Mouse (Mus musculus) lung, postnatal 0 days (tissue): ENCODE measurements around the gene Fam104a.

Experiments
- CTCF ChIP-seq: IDR thresholded peaks from 2 replicates; pipeline ENCODE4 v1.5.1; 2016; ENCODE audit warnings: antibody characterized with exemption, mild to moderate bottlenecking
- EP300 ChIP-seq: IDR thresholded peaks from 2 replicates; pipeline ENCODE4 v1.6.1; 2016; ENCODE audit warnings: antibody characterized with exemption, mild to moderate bottlenecking, control low read depth

DNA sequence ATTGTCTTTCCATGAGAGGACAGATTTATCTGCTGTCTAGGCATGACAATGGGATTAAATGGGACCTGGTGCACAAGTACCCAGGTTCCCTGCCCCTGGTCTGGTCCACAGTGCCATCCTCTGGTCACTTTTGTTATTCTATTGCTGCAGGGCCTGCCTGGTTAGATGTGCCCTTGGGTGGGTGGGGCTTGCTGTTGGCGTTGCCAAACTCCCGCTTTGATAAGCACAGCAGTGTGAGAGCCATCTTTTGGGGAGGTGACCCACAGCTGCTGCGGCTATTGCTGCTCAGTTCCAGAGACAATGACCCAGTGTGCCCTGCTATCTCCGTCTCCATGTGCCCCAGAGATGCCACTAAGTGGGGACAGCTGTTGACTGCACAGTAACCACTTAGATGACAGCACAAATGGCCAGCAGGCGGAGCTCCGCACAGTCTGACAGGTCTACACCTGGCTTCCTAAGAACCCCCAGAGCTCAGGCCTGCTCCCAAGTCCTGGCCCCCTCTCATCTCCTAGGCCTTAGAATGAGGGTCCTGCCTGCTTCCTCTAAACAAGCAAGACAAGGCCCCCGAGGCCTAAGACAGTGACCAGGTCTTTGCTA is 31.2 kb upstream of the Fam104a start:
- TF ChIP-seq CTCF (peak; percentile 38), EP300 (no peak)
